In the genomic region with DNA sequence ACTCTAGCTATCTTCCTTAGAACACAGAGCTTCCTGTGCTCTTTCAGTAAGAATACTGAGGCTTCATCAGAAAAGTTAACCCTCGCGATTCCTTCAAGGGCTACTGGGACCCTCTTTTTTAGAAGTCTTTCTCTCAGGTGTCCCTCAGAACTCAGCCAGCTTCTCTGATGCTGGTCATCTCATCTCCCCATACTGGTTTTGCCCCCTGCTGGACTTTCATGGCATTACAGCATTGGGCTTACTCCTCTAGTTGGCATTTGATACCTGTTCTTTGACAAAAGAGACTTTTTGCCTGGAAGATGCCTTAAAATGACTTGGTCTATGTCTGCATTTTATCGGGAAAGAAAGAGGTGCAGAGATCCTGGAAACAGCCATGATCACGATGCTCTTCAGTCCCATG, we compare ENCODE assay signal across 8 mouse cellular contexts. TPM values are rescaled to one million over a fixed set of nuclear protein-coding genes. Genes with fewer than 3 reads are reported as not detected.
DNase-seq lines count a peak whose midpoint lies in the region; ATAC-seq and TF ChIP-seq lines count a peak whose summit lies in the region.

No protein-coding gene starts in this region.

- peak; percentile 79 for DNase-seq in kidney, adult 18-20 months
- DNase-seq in B cell, adult 2 months = peak; percentile 12 to 17
- DNase-seq in MN1 (ENCODE audit: low spot score) = peak; percentile 22
- DNase-seq in layer of hippocampus, postnatal 10 days (ENCODE audit: low spot score in 2 of 2) = peak; percentile 48 to 57
- peak; percentile 58 for DNase-seq in right cerebral cortex, postnatal 14 days

- no peak for TF ChIP-seq POLR2A in cortical plate, adult 2 months (IDR thresholded peaks at IDR 0.05; ENCODE audit: extremely low read depth, insufficient read depth, low read length)

- no peak overlapping the region for H3K4me2 ChIP-seq in kidney, embryonic 16.5 days (replicated peaks; ENCODE audit: low read depth, low read length)

- no peak overlapping the region for H3K4me3 ChIP-seq in kidney, embryonic 16.5 days (ENCODE audit: low read length)
- H3K4me3 ChIP-seq in cortical plate, adult 2 months (ENCODE audit: insufficient read depth, low read length) = no peak overlapping the region

- H3K4me1 ChIP-seq in kidney, embryonic 16.5 days (ENCODE audit: insufficient read depth, low read length) = no peaks in the 10 kb centered on the region
- no peaks in the 10 kb centered on the region for H3K4me1 ChIP-seq in cortical plate, adult 2 months (ENCODE audit: control insufficient read depth, insufficient read depth, low read length)

- no peak for ATAC-seq in kidney, embryonic 16.5 days (ENCODE audit: low FRiP score, low TSS enrichment)
- no peak for ATAC-seq in inflammation-experienced regulatory T-cells, adult 6 months

- H3K27me3 ChIP-seq in kidney, embryonic 16.5 days (ENCODE audit: insufficient read depth, low read length) = no peaks in the 10 kb centered on the region

- TF ChIP-seq CTCF in cortical plate, adult 2 months (IDR thresholded peaks at IDR 0.05; ENCODE audit: extremely low read depth, insufficient read depth, low read length) = peak; percentile 62

- H3K9me3 ChIP-seq in kidney, embryonic 16.5 days (ENCODE audit: low read length) = no peaks in the 10 kb centered on the region

- no peak overlapping the region for H3K9ac ChIP-seq in kidney, embryonic 16.5 days (replicated peaks; ENCODE audit: low read length)

- WGBS in kidney, embryonic 16.5 days = 92% methylated on average over 4 of the region's 4 CpGs

- no peak overlapping the region for H3K27ac ChIP-seq in kidney, embryonic 16.5 days (ENCODE audit: low read length)
- H3K27ac ChIP-seq in cortical plate, adult 2 months (ENCODE audit: insufficient read depth, low read length) = no peak overlapping the region

- H3K36me3 ChIP-seq in kidney, embryonic 16.5 days (ENCODE audit: insufficient read depth, low read length) = peaks cover 49% of the 10 kb centered on the region

RNA-seq across cellular contexts. Expression of gene Evc2, which starts 16.1 kb away (rescaled TPM):
- 25.6 and 25.7 TPM in 2 replicates for polyA plus RNA-seq in kidney, embryonic 16.5 days (2015; fragmentation: Nextera tagmentation; extraction: Ambion mirVana)
- 20.5 and 27.4 TPM in 2 replicates for polyA plus RNA-seq in cortical plate, adult 2 months (2012; rRNA removed)
- 1 to 10 TPM; 7.4 to 7.8 TPM for total RNA-seq in layer of hippocampus, postnatal 10 days (2021)
- polyA plus RNA-seq in inflammation-experienced regulatory T-cells, adult 6 months (2017; shearing (Covaris generic)) = not detected

RNA-seq across cellular contexts. Expression of gene Evc, which starts 17.7 kb away (rescaled TPM):
- polyA plus RNA-seq in kidney, embryonic 16.5 days (2015; fragmentation: Nextera tagmentation; extraction: Ambion mirVana) = 25.6 and 26.8 TPM in 2 replicates
- polyA plus RNA-seq in cortical plate, adult 2 months (2012; rRNA removed) = 15.5 and 22.1 TPM in 2 replicates
- total RNA-seq in layer of hippocampus, postnatal 10 days (2021) = 1 to 10 TPM; 7.7 to 8.3 TPM
- polyA plus RNA-seq in inflammation-experienced regulatory T-cells, adult 6 months (2017; shearing (Covaris generic)) = not detected

Comparison
In these comparisons a context has a peak if more than half of its experiments do, and no peak if none do; other contexts are left out.
1. DNase-seq: peak in every context shown above with its lines; median percentile 79 in kidney, adult 18-20 months; 58 in right cerebral cortex, postnatal 14 days; 52 in layer of hippocampus, postnatal 10 days; 22 in MN1; 14 in B cell, adult 2 months.
2. RNA of gene Evc2, which starts 16.1 kb away (polyA plus RNA-seq): 25.6 to 25.7 TPM in kidney, embryonic 16.5 days and 20.5 to 27.4 TPM in cortical plate, adult 2 months; not detected in inflammation-experienced regulatory T-cells, adult 6 months; every median in the first group is over 10 times any median in the second.
3. RNA of gene Evc, which starts 17.7 kb away (polyA plus RNA-seq): 25.6 to 26.8 TPM in kidney, embryonic 16.5 days and 15.5 to 22.1 TPM in cortical plate, adult 2 months; not detected in inflammation-experienced regulatory T-cells, adult 6 months; every median in the first group is over 10 times any median in the second.